Mouse (Mus musculus): ENCODE results near the gene Gm49339. TPM values are rescaled to one million over a fixed set of nuclear protein-coding genes. Genes with fewer than 3 reads are reported as not detected.
"Not testable (repeated sequence)": the region's sequence is repeated elsewhere in the genome, so short reads cannot be mapped to it uniquely, and the experiment has no call there.

Gm49339 gene
- under 1 TPM in 1 of 2 experiments, not detected in 1; 0.46 TPM for total RNA-seq (2021)
- long read RNA-seq, experiment 1 = 0 reads
- long read RNA-seq, experiment 2 = 0 reads

DNA sequence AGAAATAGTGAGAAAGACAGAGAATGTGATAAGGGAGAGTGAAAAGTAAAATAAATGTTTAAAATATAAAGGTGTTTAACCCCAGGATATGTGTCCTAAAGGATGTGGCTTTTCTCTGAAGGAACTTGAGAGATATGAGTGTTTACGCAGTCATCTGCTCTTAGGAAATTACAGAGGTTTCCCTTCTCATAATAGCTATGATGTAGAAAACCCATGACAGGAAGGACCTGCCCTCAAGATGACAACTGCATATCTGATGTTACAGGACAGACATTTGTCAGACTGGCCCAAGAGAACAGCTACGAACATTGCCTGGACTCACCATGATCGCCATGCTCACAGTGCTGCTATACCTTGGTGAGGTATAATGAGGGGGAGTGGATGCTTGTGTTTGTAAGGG, at the start of gene Gm49339, which contains the start of gene Lilr4b:
Gm49339 (plus strand) TSS at position 216 of the 400 bp plus-strand sequence.
Lilr4b (plus strand) TSS at position 236 of the 400 bp plus-strand sequence.
- DNase-seq; intact Hi-C loops (cut with DNase I): not testable (repeated sequence)

DNA sequence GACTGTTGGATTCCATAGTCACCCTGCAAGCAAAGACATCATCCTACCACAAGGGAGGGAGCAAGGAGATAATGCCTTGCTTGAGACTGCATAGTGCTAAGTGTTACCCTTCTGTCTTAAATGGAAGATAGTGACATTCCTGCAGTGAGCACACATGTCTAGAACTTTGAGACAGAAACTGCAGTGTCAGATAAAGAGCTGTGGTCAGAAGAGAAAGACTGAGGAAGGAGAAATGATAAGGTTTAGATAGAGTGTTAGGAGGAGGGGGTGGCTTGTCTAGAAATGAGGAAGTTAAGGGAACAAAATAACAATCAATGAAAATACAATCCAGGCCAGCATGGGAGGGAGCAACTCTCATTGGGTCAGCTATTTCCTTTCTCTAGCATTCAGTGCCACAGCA, 47.5 kb upstream of the Gm49339 start:
- intact Hi-C loops (cut with DNase I) = no loop called here
- DNase-seq = no peak

- DNase-seq = no peak
- intact Hi-C loops (cut with DNase I) = no loop called here
These were observed 44.7 kb upstream of the Gm49339 start for GRCm38 (mm10) chr10:51435684-51436083.

GRCm38 (mm10) chr10:51451610-51452009, 28.8 kb upstream of the Gm49339 start:
- intact Hi-C loops (cut with DNase I) = no loop called here
- DNase-seq = no peak

DNA sequence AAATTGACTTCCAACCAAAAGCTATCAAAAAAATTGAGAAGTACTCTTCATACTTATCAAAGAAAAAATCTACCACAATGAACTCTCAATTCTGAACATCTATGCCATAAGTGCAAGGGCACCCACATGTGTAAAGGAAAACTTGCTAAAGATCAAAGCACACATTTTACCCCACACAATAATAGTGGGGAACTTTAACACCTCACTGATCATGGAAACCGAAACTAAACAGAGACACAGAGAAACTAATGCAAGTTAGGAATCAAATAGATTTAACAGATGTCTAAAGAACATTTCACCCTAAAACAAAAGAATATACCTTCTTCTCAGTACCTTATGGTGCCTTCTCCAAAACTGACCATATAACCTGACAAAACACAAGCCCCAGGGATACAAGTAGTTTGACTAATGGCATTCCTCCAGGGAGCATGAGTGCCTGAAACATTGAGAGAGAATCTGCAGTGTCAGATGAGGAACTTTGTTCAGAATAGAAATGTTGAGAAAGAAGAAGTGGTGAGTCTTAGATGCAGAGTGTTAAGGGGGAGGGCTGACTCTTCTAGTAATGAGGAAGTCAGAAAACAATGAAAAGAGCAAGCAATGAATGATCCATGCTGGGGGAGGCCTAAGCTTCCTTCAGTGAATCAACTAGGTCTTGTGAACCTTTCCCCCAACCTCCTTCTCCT, 26.7 kb upstream of the Gm49339 start:
- intact Hi-C loops (cut with DNase I) = no loop called here
- no peak for DNase-seq

DNA sequence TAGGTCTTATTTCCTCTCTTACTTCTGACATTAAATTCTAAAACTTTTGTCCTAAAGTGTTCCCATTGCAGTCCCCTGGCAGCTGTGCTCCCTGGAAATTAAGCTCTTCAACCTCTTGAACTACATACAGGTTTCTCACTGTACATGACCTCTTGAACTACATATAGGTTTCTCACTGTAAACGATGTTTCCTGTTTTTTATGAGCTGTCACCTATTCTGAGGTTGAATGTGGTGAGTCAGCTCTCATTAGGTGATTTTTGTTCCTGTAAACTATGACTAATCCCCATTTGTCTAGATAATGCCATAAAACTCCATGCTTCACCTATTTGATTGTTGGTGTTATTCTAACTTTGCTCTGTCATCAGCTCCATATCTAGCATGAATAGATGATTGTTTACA, 26.0 kb upstream of the Gm49339 start:
- no peak for DNase-seq
- intact Hi-C loops (cut with DNase I) = no loop called here

- no peak for DNase-seq
- intact Hi-C loops (cut with DNase I) = no loop called here
These were observed 24.6 kb upstream of the Gm49339 start for GRCm38 (mm10) chr10:51455762-51456161.

DNA sequence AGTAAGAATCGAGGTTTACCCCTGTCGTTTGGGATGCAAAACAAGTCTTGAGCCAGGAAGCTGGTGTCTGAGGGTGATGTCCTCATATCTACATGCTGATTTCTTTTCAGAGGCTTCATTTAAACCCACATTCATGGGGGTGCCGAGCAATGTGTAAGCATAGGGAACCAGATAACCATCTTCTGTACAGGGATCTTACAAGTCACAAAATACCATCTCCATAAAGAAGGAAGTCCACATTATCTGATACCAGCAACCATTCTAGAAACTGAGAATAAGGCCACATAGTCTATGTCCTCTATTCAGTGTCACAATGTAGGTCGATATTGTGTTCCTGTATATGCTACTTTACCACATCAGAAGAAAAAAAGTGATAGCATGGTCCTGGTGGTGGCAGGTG, 24.0 kb upstream of the Gm49339 start:
- intact Hi-C loops (cut with DNase I) = no loop called here

GRCm38 (mm10) chr10:51463800-51464199, 16.6 kb upstream of the Gm49339 start:
- intact Hi-C loops (cut with DNase I); DNase-seq: not testable (repeated sequence)

More for the DNA sequence above, 24.0 kb upstream of the Gm49339 start:
- no peak for DNase-seq

GRCm38 (mm10) chr10:51490691-51491090, 10.3 kb downstream of the Gm49339 start, which contains the start of gene Lilrb4a:
TSS of gene Lilrb4a (plus strand) at chr10:51490956.
- DNase-seq; intact Hi-C loops (cut with DNase I): not testable (repeated sequence)

GRCm38 (mm10) chr10:51520021-51520420, 39.6 kb downstream of the Gm49339 start:
- no peak for DNase-seq
- intact Hi-C loops (cut with DNase I) = no loop called here

GRCm38 (mm10) chr10:51521453-51521852, 41.0 kb downstream of the Gm49339 start:
- intact Hi-C loops (cut with DNase I) = no loop called here
- DNase-seq = no peak

DNA sequence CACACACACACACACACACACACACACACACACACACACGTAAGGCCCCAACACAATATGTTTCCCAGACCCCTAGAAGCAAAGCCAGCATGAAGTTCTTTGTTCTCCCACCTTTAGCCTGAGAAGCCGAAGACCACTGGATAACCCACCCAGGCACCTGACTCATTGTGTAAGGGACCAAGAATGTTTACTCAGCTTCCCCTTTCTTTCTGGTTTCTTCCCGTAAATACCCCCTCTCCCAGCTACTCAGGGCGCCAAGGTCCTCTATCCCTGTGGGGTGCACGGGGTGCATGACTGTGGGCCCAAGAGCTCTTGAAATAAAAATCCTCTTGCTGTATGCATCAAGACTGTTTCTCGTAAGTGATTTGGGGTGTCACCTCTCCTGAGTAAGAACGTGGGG, 45.7 kb downstream of the Gm49339 start:
- DNase-seq = no peak
- intact Hi-C loops (cut with DNase I) = no loop called here

DNA sequence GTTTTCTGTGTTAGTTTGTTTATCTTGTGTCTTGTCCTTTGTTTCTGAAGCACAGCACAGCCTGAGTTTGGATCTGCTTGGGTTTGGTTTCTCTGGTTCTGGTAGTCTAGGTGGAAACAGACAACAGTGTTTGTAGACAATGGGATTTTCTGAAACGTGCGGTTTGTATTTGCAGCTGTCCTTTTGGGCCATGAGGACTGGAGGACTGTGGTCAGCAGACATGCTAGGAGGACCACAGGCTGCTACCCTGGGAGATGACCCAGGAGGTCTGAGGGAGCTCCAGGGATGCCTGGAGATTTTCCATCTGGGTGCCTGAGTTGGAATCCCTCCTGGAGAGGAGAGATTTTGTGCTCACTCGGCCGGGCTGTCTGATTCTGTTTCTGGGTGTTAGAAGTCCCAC, 46.2 kb downstream of the Gm49339 start:
- intact Hi-C loops (cut with DNase I) = no loop called here
- DNase-seq = no peak

DNA sequence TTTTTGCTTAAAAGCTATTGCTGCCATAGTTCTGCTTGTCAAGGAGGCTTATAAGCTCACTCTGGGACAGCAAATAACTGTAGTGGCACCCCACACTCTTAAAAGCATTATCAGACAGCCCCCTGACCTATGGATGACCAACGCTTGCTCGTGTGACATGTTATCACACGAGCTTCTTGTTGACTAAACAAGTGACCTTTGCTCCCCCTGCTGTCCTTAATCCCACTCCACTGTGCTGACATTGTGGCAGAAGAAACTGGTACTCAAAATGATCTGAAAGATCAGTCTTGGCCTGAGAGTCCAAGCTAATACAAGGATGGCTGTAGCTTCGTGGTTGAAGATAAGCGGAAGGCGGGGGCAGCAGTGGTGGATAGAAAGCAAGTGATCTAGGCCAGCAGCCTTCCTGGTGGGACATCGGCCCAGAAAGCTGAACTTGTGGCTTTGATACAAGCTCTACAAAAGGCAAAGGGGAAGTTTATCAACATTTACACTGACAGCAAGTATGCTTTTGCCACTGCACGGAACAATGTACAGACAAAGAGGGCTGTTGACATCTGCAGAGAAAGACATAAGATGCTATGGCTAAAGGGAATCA, 48.5 kb downstream of the Gm49339 start:
- intact Hi-C loops (cut with DNase I) = no loop called here
- no peak for DNase-seq

DNA sequence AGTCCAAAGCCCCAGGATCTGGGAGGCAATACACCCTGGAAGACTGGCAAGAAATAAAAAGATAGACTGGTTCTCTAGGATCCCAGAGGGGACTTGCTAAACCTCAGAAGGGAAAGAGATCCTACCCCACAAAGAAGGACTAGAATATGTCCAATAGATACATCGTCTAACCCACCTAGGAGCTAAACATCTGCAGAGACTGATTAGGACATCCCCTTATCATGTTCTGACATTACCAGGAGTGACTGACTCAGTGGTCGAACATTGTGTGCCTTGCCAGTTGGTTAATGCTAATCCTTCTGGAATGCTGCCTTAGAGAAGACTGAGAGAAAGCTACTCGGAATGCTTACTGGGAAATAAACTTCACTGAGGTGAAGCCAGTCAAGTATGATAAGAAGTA, 49.1 kb downstream of the Gm49339 start:
- intact Hi-C loops (cut with DNase I) = no loop called here
- DNase-seq = no peak

GRCm38 (mm10) chr10:51530813-51531212, 50.4 kb downstream of the Gm49339 start:
- no peak for DNase-seq
- intact Hi-C loops (cut with DNase I) = no loop called here

Other genes starting within 250 kb of the Gm49339 start
- under 1 TPM; 0.64 to 0.84 TPM for gene Lilr4b, start within 50 bp of the Gm49339 start, total RNA-seq (2021)
- under 1 TPM; 0.43 to 0.79 TPM for gene Lilrb4a, start 10.3 kb downstream of the Gm49339 start, total RNA-seq (2021)
- gene Fam162b, start 109.9 kb downstream of the Gm49339 start, total RNA-seq (2021) = not detected
- gene Gprc6a, start 150.8 kb downstream of the Gm49339 start, total RNA-seq (2021) = not detected
- gene Rfx6, start 197.1 kb downstream of the Gm49339 start, total RNA-seq (2021) = not detected